Mouse (Mus musculus) hindbrain, embryonic 10.5 days (tissue): Measurements from ENCODE around the gene Rassf7. TPM values are rescaled to one million over a fixed set of nuclear protein-coding genes. Genes with fewer than 3 reads are reported as not detected.
A peak's percentile ranks its signal among the peaks of the same experiment; 100 is the strongest.
"Not testable (repeated sequence)": the region's sequence is repeated elsewhere in the genome, so short reads cannot be mapped to it uniquely, and the experiment has no call there.

Experiments
- DNase-seq: peaks from one replicate; pipeline ENCODE4 v3.0.0-alpha.2; 2017; ENCODE audit warnings: low spot score
- H3K27ac ChIP-seq: fragments of 300-500 bp; sonication (generic); 2 replicates; pipeline ENCODE4 v1.5.1; 2016; ENCODE audit warnings: mild to moderate bottlenecking, moderate library complexity
- H3K27me3 ChIP-seq: fragments of 300-500 bp; sonication (generic); 2 replicates; pipeline ENCODE4 v1.6.1; 2016; ENCODE audit warnings: mild to moderate bottlenecking; ENCODE audit not compliant: poor library complexity, insufficient read depth, severe bottlenecking
- H3K36me3 ChIP-seq: fragments of 300-500 bp; sonication (generic); 2 replicates; pipeline ENCODE4 v1.6.1; 2016; ENCODE audit warnings: mild to moderate bottlenecking, moderate library complexity
- H3K4me1 ChIP-seq: fragments of 300-500 bp; sonication (generic); replicated peaks from 2 replicates; pipeline ENCODE4 v1.6.1; 2016; ENCODE audit warnings: mild to moderate bottlenecking
- H3K4me3 ChIP-seq: fragments of 300-500 bp; sonication (generic); 2 replicates; pipeline ENCODE4 v1.5.1; 2016; ENCODE audit warnings: mild to moderate bottlenecking, moderate library complexity
- H3K9me3 ChIP-seq: fragments of 300-500 bp; sonication (generic); 2 replicates; pipeline ENCODE4 v1.6.1; 2016; ENCODE audit warnings: mild to moderate bottlenecking, moderate library complexity
- WGBS: fragments of 180-500 bp; shearing (Covaris S2); methylation state at CpG from one replicate; pipeline ENCODE4 v1.1.7; 2016; 5-methylcytosine and 5-hydroxymethylcytosine counted together
- microRNA counts: library from miRNA; unstranded; fragments of <30 nt; microRNA quantifications from one replicate; lab custom pipeline; 2017
- polyA plus RNA-seq: library from polyadenylated mRNA; unstranded; fragments of >200 nt; fragmentation: Nextera tagmentation; extraction: Ambion mirVana; gene quantifications from 2 replicates; pipeline ENCODE4 v1.2.1, GENCODE M21; 2016

The Rassf7 gene
- polyA plus RNA-seq, 1 experiment from 2014 or later: 58.5 TPM

GRCm38 (mm10) chr7:141231551-141231950, 15.9 kb downstream of the Rassf7 start:
- H3K4me3 ChIP-seq: no peak overlapping the region
- H3K36me3 ChIP-seq: peaks cover 64% of the 10 kb centered on the region
- H3K4me1 ChIP-seq: peaks cover 26% of the 10 kb centered on the region
- WGBS: 93% methylated on average over 10 of the region's 10 CpGs
- H3K27ac ChIP-seq: no peak overlapping the region
- no peaks in the 10 kb centered on the region for H3K9me3 ChIP-seq
- DNase-seq: no peak
- no peaks in the 10 kb centered on the region for H3K27me3 ChIP-seq

- H3K27ac ChIP-seq, H3K27me3 ChIP-seq, H3K9me3 ChIP-seq, H3K4me3 ChIP-seq, H3K4me1 ChIP-seq, DNase-seq: not testable (repeated sequence)
- WGBS: 95% methylated on average over 4 of the region's 4 CpGs
- peaks cover 98% of the 10 kb centered on the region for H3K36me3 ChIP-seq
Measured at GRCm38 (mm10) chr7:141250486-141250885, 34.8 kb downstream of the Rassf7 start.

DNA sequence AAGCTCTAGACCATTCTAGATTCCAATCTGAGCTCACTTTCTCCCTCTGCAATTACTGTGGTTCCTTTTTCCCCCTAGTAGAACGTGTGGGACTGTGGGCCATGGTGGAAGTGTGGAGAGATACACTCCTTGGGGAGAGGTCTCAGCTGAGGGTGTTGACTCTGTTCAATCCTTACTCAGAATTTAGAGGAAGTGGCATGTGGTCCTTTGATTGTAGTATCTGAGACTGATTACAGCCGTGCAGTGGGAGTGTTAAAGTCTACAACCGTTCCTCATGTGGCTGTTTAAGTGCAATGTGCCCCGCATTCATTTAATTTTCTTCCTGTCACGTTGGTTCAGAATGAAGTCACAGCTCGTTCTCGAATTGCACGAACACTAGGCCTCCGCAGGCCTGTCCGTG, 40.5 kb downstream of the Rassf7 start:
- H3K9me3 ChIP-seq: no peaks in the 10 kb centered on the region
- H3K4me1 ChIP-seq: no peaks in the 10 kb centered on the region
- H3K36me3 ChIP-seq: peaks cover 98% of the 10 kb centered on the region
- WGBS: 93% methylated on average over 10 of the region's 10 CpGs
- H3K27ac ChIP-seq: no peak overlapping the region
- H3K27me3 ChIP-seq: no peaks in the 10 kb centered on the region
- no peak for DNase-seq
- no peak overlapping the region for H3K4me3 ChIP-seq

GRCm38 (mm10) chr7:141261480-141261879, 45.8 kb downstream of the Rassf7 start:
- DNase-seq: no peak
- H3K4me1 ChIP-seq: peaks cover 17% of the 10 kb centered on the region
- H3K9me3 ChIP-seq: no peaks in the 10 kb centered on the region
- no peak overlapping the region for H3K4me3 ChIP-seq
- H3K27ac ChIP-seq: no peak overlapping the region
- peaks cover 84% of the 10 kb centered on the region for H3K36me3 ChIP-seq
- 95% methylated on average over 3 of the region's 3 CpGs for WGBS
- no peaks in the 10 kb centered on the region for H3K27me3 ChIP-seq

DNA sequence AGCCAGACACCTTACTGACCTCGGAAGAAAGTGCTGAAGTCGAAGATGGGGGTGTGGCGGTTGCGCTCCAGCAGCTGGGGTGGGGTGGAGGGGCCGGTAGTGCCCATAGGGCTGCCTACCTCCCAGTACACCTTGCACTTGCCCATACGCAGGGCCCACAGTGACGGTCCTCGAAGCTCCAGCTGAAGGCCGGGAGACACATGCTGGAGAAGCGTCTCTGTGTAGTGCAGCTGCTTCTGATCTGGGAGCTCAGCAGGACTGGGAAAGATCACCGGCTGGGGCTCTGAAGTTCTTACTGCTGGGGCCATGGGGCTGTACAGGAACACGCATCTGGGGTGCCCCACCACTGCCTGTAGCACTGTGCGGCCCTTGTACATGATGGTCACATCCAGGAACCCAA, 48.0 kb downstream of the Rassf7 start:
- H3K36me3 ChIP-seq: peaks cover 63% of the 10 kb centered on the region
- H3K9me3 ChIP-seq: no peaks in the 10 kb centered on the region
- no peaks in the 10 kb centered on the region for H3K27me3 ChIP-seq
- peaks cover 18% of the 10 kb centered on the region for H3K4me1 ChIP-seq
- no peak overlapping the region for H3K4me3 ChIP-seq
- H3K27ac ChIP-seq: no peak overlapping the region
- WGBS: 89% methylated on average over 13 of the region's 13 CpGs
- DNase-seq: no peak

DNA sequence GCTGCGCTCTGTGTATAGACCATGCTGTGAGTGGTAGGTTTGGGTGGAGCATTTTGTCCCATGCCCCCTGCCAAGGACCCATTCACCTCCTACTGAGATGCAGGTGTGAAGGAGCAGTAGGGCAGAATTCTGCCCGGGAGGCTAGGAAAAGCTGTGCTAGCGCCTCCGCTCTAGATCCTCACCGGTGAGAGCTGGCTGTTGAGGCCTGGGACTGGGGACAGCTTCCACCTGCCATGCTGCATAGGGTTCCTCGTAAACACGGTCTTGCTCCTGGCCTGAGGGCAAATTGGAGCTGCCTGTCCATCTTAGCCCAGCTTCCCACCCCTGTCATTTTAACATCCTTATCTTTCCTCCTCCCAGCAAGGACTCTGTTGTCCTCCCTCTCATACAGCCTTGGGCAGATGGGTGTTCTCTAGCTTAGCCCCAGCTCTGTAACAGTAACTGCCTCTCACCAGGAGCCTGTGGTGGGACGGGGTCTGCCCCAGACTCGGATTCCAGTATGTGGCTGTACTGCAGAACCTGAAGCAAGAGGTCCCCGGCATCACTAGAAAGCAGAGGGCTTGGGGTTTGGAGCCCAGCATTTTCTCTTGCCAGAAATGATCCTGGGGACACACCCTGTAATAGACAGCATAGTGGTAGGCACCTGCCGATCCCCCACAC, 48.5 kb downstream of the Rassf7 start:
- DNase-seq: no peak
- Histone ChIP-seq H3K27ac (no peak overlapping the region), H3K36me3 (peaks cover 57% of the 10 kb centered on the region), H3K4me1 (peaks cover 18% of the 10 kb centered on the region), H3K9me3 (no peaks in the 10 kb centered on the region), H3K27me3 (no peaks in the 10 kb centered on the region), H3K4me3 (no peak overlapping the region)
- WGBS: 76% methylated on average over 11 of the region's 11 CpGs

- H3K27ac ChIP-seq: no peak overlapping the region
- DNase-seq: peak; percentile 33
- peaks cover 18% of the 10 kb centered on the region for H3K4me1 ChIP-seq
- peak overlapping the region; percentile 16; the same call in 1 of the 2 replicates for H3K4me3 ChIP-seq
- no peaks in the 10 kb centered on the region for H3K9me3 ChIP-seq
- 44% methylated on average over 12 of the region's 12 CpGs for WGBS
- H3K36me3 ChIP-seq: peaks cover 50% of the 10 kb centered on the region
- no peaks in the 10 kb centered on the region for H3K27me3 ChIP-seq
Measured at GRCm38 (mm10) chr7:141264761-141265410, 49.2 kb downstream of the Rassf7 start.

DNA sequence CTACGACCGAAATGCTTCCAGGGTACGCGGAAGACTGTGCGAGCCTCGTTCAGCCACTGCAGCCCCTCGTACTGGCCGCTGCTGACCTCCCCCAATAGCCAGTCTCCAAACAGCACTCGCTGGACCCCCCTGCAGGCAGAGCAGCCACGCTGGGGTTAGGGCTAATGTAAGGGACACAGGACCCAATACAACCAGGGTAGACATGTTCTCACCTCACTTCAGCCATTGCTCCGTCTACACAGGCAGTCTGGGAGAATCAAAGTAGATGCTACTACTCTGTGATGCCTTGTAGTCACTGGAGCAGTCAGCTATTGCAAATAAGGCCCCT, 49.7 kb downstream of the Rassf7 start:
- Histone ChIP-seq H3K4me3 (peak overlapping the region; percentile 16; the same call in 1 of the 2 replicates), H3K27me3 (no peaks in the 10 kb centered on the region), H3K9me3 (no peaks in the 10 kb centered on the region), H3K4me1 (peaks cover 18% of the 10 kb centered on the region), H3K36me3 (peaks cover 45% of the 10 kb centered on the region), H3K27ac (no peak overlapping the region)
- 40% methylated on average over 11 of the region's 11 CpGs for WGBS
- peak; percentile 12 for DNase-seq

DNA sequence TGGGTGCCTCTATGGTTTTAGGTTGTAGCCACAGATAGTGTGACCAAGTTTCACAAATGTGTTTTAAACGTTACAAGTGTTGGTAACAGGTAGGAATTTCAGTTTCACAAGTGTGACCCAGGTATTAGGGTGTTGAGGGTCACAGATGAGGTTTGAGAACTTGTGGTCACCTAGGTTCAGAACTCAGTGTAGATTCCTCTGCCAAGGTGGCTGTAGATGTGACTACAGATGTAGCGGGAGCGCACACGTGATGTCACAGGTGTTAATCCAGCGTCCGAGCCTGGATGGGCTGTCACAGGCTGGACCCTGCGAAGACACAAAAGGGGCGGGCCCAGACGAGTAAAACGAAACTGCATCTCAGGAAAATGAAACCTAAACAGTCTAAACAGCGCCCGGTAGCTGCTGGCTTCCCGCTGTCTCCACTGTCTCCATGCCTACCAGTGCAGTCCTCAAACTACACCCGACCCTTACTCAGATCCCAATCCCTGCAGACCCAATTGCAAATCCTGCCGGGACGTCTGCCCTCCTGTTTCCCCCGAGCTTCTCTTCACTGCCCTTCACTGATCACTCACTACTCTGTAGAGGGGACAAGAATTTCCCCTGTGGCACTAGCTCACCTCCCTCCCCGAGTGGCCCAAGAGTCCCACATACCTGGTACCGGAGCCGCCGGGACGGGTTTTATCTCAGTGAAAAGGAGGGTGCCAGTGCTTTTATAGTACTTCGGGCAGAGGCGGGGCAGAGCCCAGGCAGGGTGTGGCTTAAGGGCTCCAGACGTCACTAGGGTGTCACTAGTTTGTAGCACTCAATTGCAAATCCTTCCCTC, 50.3 kb downstream of the Rassf7 start, which contains the start of gene Irf7:
Gene Irf7, minus strand, starts transcription at position 743 of the 823 bp plus-strand sequence.
- Histone ChIP-seq H3K4me1 (peaks cover 18% of the 10 kb centered on the region), H3K27me3 (no peaks in the 10 kb centered on the region), H3K4me3 (peak within 1 kb of the TSS; percentile 45), H3K27ac (no peak within 1 kb of the TSS), H3K36me3 (peaks cover 40% of the 10 kb centered on the region), H3K9me3 (no peaks in the 10 kb centered on the region)
- DNase-seq: peak; percentile 17
- 15% methylated on average over 25 of the region's 25 CpGs for WGBS

MicroRNAs encoded within 50 kb of the gene (microRNA counts, 519-probe panel; counts per million panel counts)
- microRNA mmu-miR-210 (lab: Ali Mortazavi, UCI): 4,153 counts per million, percentile 89 among the panel's probes with 10 or more counts

Other genes with a start within 250 kb of the Rassf7 start
- 5.1 and 6.9 TPM in 2 replicates for gene Ifitm1, start 248.6 kb upstream of the Rassf7 start, polyA plus RNA-seq
- 21.0 and 23.9 TPM in 2 replicates for gene Ifitm3, start 205.1 kb upstream of the Rassf7 start, polyA plus RNA-seq
- gene Ifitm6, start 197.9 kb upstream of the Rassf7 start, polyA plus RNA-seq: not detected in 2 replicates
- not detected in 2 replicates for gene Gm17387, start 186.7 kb upstream of the Rassf7 start, polyA plus RNA-seq
- gene B4galnt4, start 154.8 kb upstream of the Rassf7 start, polyA plus RNA-seq: 26.4 and 35.1 TPM in 2 replicates
- 5.1 and 5.2 TPM in 2 replicates for gene Pkp3, start 137.6 kb upstream of the Rassf7 start, polyA plus RNA-seq
- 1.9 and 2.7 TPM in 2 replicates for gene Sigirr, start 115.3 kb upstream of the Rassf7 start, polyA plus RNA-seq
- gene Ano9, start 98.1 kb upstream of the Rassf7 start, polyA plus RNA-seq: 0.20 and 1.6 TPM in 2 replicates
- 80.1 and 80.2 TPM in 2 replicates for gene Ptdss2, start 93.5 kb upstream of the Rassf7 start, polyA plus RNA-seq
- 68.4 and 72.4 TPM in 2 replicates for gene Rnh1, start 43.0 kb upstream of the Rassf7 start, polyA plus RNA-seq
- gene Hras, start 21.9 kb upstream of the Rassf7 start, polyA plus RNA-seq: 96.8 and 115 TPM in 2 replicates
- gene Lrrc56, start 21.7 kb upstream of the Rassf7 start, polyA plus RNA-seq: 14.9 and 17.3 TPM in 2 replicates
- 3.9 and 4.0 TPM in 2 replicates for gene Lmntd2, start 1.8 kb upstream of the Rassf7 start, polyA plus RNA-seq
- 106 and 108 TPM in 2 replicates for gene Phrf1, start 12.9 kb downstream of the Rassf7 start, polyA plus RNA-seq
- gene Irf7, start 50.6 kb downstream of the Rassf7 start, polyA plus RNA-seq: 1.0 and 1.2 TPM in 2 replicates
- 0.32 TPM in 1 of 2 replicates, not detected in the other for gene Cdhr5, start 60.9 kb downstream of the Rassf7 start, polyA plus RNA-seq
- gene Sct, start 63.3 kb downstream of the Rassf7 start, polyA plus RNA-seq: 8.2 and 12.3 TPM in 2 replicates
- 0.34 and 0.35 TPM in 2 replicates for gene Drd4, start 76.1 kb downstream of the Rassf7 start, polyA plus RNA-seq
- gene Deaf1, start 111.8 kb downstream of the Rassf7 start, polyA plus RNA-seq: 56.8 and 71.6 TPM in 2 replicates
- 53.7 and 57.8 TPM in 2 replicates for gene Tmem80, start 111.9 kb downstream of the Rassf7 start, polyA plus RNA-seq
- 6.7 and 6.8 TPM in 2 replicates for gene Eps8l2, start 123.0 kb downstream of the Rassf7 start, polyA plus RNA-seq
- 336 and 378 TPM in 2 replicates for gene Taldo1, start 176.3 kb downstream of the Rassf7 start, polyA plus RNA-seq
- 45.2 and 49.4 TPM in 2 replicates for gene Gatd1, start 198.3 kb downstream of the Rassf7 start, polyA plus RNA-seq
- gene Cend1, start 213.6 kb downstream of the Rassf7 start, polyA plus RNA-seq: 11.5 and 21.9 TPM in 2 replicates
- 45.9 and 55.6 TPM in 2 replicates for gene Slc25a22, start 222.0 kb downstream of the Rassf7 start, polyA plus RNA-seq
- gene Pidd1, start 228.2 kb downstream of the Rassf7 start, polyA plus RNA-seq: 21.0 and 23.2 TPM in 2 replicates
- 1,010 and 1,127 TPM in 2 replicates for gene Rplp2, start 231.5 kb downstream of the Rassf7 start, polyA plus RNA-seq
- gene Pnpla2, start 239.3 kb downstream of the Rassf7 start, polyA plus RNA-seq: 19.3 and 20.3 TPM in 2 replicates
- gene Cracr2b, start 245.2 kb downstream of the Rassf7 start, polyA plus RNA-seq: 8.1 and 9.1 TPM in 2 replicates